Mouse (Mus musculus) kidney, embryonic 15.5 days (tissue): Measurements from ENCODE around the gene Garnl3. TPM values are rescaled to one million over a fixed set of nuclear protein-coding genes. Genes with fewer than 3 reads are reported as not detected.

Experiments
- polyA plus RNA-seq: library from polyadenylated mRNA; unstranded; fragments of >200 nt; fragmentation: Nextera tagmentation; extraction: Ambion mirVana; gene quantifications from 2 replicates; pipeline ENCODE4 v1.2.1, GENCODE M21; 2015

Garnl3 gene
- polyA plus RNA-seq, 1 experiment from 2014 or later = 14.0 TPM

Other genes starting within 250 kb of the Garnl3 start
- 204 and 210 TPM in 2 replicates for gene Rpl12, start 170.1 kb downstream of the Garnl3 start, polyA plus RNA-seq
- gene Lrsam1, start 170.0 kb downstream of the Garnl3 start, polyA plus RNA-seq = 11.2 and 12.2 TPM in 2 replicates
- 28.9 and 30.6 TPM in 2 replicates for gene Slc2a8, start 149.6 kb downstream of the Garnl3 start, polyA plus RNA-seq
- gene Angptl2, start 84.4 kb upstream of the Garnl3 start, polyA plus RNA-seq = 35.0 and 40.9 TPM in 2 replicates
- 5.5 and 5.9 TPM in 2 replicates for gene Ralgps1, start 239.8 kb upstream of the Garnl3 start, polyA plus RNA-seq